Mouse (Mus musculus): ENCODE results near the gene Dagla. TPM values are rescaled to one million over a fixed set of nuclear protein-coding genes. Genes with fewer than 3 reads are reported as not detected.
A peak's percentile ranks its signal among the peaks of the same experiment; 100 is the strongest.

The Dagla gene
- polyA plus RNA-seq, 1 experiment from 2014 or later = 1.8 TPM

- DNase-seq (ENCODE audit: low spot score) (no peak), ATAC-seq (ENCODE audit: low FRiP score) (peak; percentile 38; the same call in 1 of the 2 replicates)
- Histone ChIP-seq H3K4me2 (replicated peaks; ENCODE audit: low read depth, low read length) (no peak overlapping the region; the same call in 1 of the 2 replicates), H3K27me3 (ENCODE audit: control insufficient read depth, insufficient read depth, low read length) (peaks cover 2% of the 10 kb centered on the region), H3K4me3 (ENCODE audit: low read depth, low read length) (no peak overlapping the region), H3K36me3 (ENCODE audit: control insufficient read depth, insufficient read depth, low read length) (no peaks in the 10 kb centered on the region), H3K9ac (ENCODE audit: low read depth, low read length) (no peak overlapping the region), H3K27ac (ENCODE audit: low read depth, low read length) (peak overlapping the region; percentile 53; the same call in 1 of the 2 replicates), H3K4me1 (replicated peaks; ENCODE audit: control insufficient read depth, insufficient read depth, low read length) (peaks cover 7% of the 10 kb centered on the region; the same call in 1 of the 2 replicates), H3K9me3 (ENCODE audit: control insufficient read depth, low read length) (no peaks in the 10 kb centered on the region)
- 39% methylated on average over 20 of the region's 20 CpGs for WGBS
Measured at GRCm38 (mm10) chr19:10294631-10295562, 9.8 kb downstream of the Dagla start.

- Histone ChIP-seq H3K4me2 (replicated peaks; ENCODE audit: low read depth, low read length) (no peak overlapping the region), H3K9me3 (ENCODE audit: control insufficient read depth, low read length) (no peaks in the 10 kb centered on the region), H3K4me1 (replicated peaks; ENCODE audit: control insufficient read depth, insufficient read depth, low read length) (peaks cover 7% of the 10 kb centered on the region; the same call in 1 of the 2 replicates), H3K9ac (ENCODE audit: low read depth, low read length) (no peak overlapping the region), H3K27me3 (ENCODE audit: control insufficient read depth, insufficient read depth, low read length) (peaks cover 2% of the 10 kb centered on the region), H3K4me3 (ENCODE audit: low read depth, low read length) (no peak overlapping the region), H3K36me3 (ENCODE audit: control insufficient read depth, insufficient read depth, low read length) (no peaks in the 10 kb centered on the region), H3K27ac (ENCODE audit: low read depth, low read length) (0 out of 2 replicates have a peak overlapping the region, but pooled peaks have one; percentile 53)
- ATAC-seq (ENCODE audit: low FRiP score) (no peak), DNase-seq (ENCODE audit: low spot score) (no peak)
- 81% methylated on average over 5 of the region's 5 CpGs for WGBS
Measured at GRCm38 (mm10) chr19:10293987-10294386, 10.7 kb downstream of the Dagla start.

DNA sequence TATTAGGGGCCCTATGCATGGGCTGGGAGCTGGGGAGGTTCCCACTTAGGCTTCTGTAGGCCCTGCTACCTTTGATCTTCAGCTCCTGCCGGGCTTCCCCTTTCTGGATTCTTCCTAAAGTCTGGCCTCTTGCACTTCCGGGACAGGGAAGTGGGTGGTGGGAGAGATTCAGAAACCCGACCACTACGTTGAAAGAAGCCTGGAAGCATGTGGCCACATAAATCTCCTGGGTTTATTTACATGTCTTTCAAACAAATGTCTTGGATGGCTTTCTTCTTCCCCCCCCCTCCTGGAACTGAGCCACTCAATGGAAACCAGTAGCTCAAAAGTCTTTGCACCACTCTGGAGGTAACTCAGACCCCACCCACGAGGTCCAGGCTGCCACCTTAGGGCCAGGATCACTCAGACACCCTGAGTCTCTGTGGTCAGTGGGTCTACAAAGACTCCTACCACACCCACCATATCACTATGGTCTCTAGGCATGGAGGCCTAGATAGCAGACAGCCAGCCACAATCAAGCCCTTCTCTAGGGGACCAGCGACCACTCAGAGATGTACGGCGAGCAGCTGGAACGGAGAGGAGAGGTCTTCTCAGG, 12.7 kb downstream of the Dagla start:
- H3K9ac ChIP-seq (ENCODE audit: low read depth, low read length) = no peak overlapping the region
- H3K4me3 ChIP-seq (ENCODE audit: low read depth, low read length) = no peak overlapping the region
- no peaks in the 10 kb centered on the region for H3K9me3 ChIP-seq (ENCODE audit: control insufficient read depth, low read length)
- H3K27ac ChIP-seq (ENCODE audit: low read depth, low read length) = no peak overlapping the region
- H3K4me2 ChIP-seq (replicated peaks; ENCODE audit: low read depth, low read length) = no peak overlapping the region
- ATAC-seq (ENCODE audit: low FRiP score) = no peak
- 77% methylated on average over 9 of the region's 9 CpGs for WGBS
- no peak for DNase-seq (ENCODE audit: low spot score)
- H3K36me3 ChIP-seq (ENCODE audit: control insufficient read depth, insufficient read depth, low read length) = no peaks in the 10 kb centered on the region
- H3K4me1 ChIP-seq (replicated peaks; ENCODE audit: control insufficient read depth, insufficient read depth, low read length) = peaks cover 5% of the 10 kb centered on the region; the same call in 1 of the 2 replicates
- H3K27me3 ChIP-seq (ENCODE audit: control insufficient read depth, insufficient read depth, low read length) = peaks cover 2% of the 10 kb centered on the region; the same call in 1 of the 2 replicates

DNA sequence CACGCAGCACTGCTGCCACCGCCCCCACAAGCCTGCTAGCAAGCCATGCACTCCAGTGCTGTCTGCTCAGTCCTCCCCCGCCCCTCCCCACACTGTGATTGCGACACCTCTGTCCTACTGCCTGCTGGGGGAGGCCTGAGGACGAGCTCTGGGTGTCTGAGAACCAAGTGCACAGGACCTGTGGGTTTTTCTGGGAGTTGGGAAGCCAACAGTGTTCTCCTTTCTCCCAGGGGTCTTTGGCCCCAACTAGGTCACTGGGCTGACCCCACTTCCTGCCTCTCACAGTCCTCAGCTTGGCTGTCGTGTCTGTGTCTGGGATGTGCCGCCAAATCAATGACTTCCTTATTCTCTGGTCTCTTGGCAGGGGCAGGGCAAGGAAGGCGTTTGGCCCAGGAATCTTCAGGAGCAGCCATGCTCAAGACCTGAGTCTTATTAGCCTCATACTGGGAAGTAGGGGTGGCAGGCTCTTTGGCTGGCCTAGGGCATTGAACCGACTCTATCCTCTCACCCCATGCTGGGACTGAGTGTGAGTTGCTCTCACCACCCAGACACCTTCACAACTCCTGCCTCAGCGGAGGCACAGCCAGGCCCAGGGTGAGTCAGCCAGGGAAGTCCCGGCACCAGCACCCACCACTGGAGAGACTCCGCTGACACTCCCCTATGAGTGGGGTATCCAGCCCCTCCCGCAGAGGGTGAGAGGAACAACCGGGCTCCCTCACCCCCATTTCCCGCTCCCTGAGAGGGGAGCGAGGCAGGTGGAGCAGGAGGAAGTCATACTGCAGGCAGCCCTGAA, 14.3 kb downstream of the Dagla start:
- Histone ChIP-seq H3K4me2 (replicated peaks; ENCODE audit: low read depth, low read length) (no peak overlapping the region), H3K4me3 (ENCODE audit: low read depth, low read length) (no peak overlapping the region), H3K4me1 (replicated peaks; ENCODE audit: control insufficient read depth, insufficient read depth, low read length) (peaks cover 7% of the 10 kb centered on the region; the same call in 1 of the 2 replicates), H3K27ac (ENCODE audit: low read depth, low read length) (no peak overlapping the region), H3K9me3 (ENCODE audit: control insufficient read depth, low read length) (no peaks in the 10 kb centered on the region), H3K9ac (ENCODE audit: low read depth, low read length) (no peak overlapping the region), H3K36me3 (ENCODE audit: control insufficient read depth, insufficient read depth, low read length) (no peaks in the 10 kb centered on the region), H3K27me3 (ENCODE audit: control insufficient read depth, insufficient read depth, low read length) (peaks cover 4% of the 10 kb centered on the region)
- WGBS = 73% methylated on average over 15 of the region's 16 CpGs
- DNase-seq (ENCODE audit: low spot score) = no peak
- no peak for ATAC-seq (ENCODE audit: low FRiP score)

DNA sequence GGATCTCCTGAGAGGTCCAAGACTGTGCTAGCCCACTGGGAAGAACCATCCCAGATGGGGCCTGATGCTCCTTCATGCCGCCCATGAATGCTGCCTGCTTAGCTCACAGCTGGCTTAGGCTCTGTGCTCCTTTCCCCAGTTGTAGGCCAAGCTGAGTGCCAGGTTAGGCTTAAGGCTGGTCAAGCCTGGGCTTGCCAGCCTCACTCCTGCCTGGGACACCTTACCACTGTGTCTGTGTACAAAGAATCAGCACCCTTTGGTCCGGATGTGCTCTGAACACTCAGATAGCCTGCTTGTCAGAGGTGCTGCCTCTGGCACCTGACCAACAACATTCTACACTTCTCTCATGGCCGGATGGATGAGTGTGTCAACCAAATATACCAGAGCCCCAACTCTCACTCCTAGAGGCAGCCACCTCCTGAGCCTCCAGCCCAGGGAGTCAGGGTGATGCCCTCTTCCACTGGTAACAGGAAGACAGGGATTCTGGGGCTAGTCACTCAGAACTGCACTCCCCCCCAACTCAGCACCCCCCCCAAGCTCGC, 15.0 kb downstream of the Dagla start:
- H3K9me3 ChIP-seq (ENCODE audit: control insufficient read depth, low read length) = no peaks in the 10 kb centered on the region

GRCm38 (mm10) chr19:10288125-10289040, 16.3 kb downstream of the Dagla start:
- Histone ChIP-seq H3K9me3 (ENCODE audit: control insufficient read depth, low read length) (no peaks in the 10 kb centered on the region), H3K4me1 (replicated peaks; ENCODE audit: control insufficient read depth, insufficient read depth, low read length) (0 out of 2 replicates have a peak, but pooled peaks cover 2% of the 10 kb centered on the region), H3K27ac (ENCODE audit: low read depth, low read length) (no peak overlapping the region), H3K27me3 (ENCODE audit: control insufficient read depth, insufficient read depth, low read length) (peaks cover 8% of the 10 kb centered on the region), H3K9ac (ENCODE audit: low read depth, low read length) (no peak overlapping the region), H3K4me3 (ENCODE audit: low read depth, low read length) (no peak overlapping the region), H3K4me2 (replicated peaks; ENCODE audit: low read depth, low read length) (no peak overlapping the region), H3K36me3 (ENCODE audit: control insufficient read depth, insufficient read depth, low read length) (no peaks in the 10 kb centered on the region)
- ATAC-seq (ENCODE audit: low FRiP score) = no peak
- DNase-seq (ENCODE audit: low spot score) = no peak
- 90% methylated on average over 8 of the region's 8 CpGs for WGBS

More for the DNA sequence above, 15.0 kb downstream of the Dagla start:
- H3K4me2 ChIP-seq (replicated peaks; ENCODE audit: low read depth, low read length) = no peak overlapping the region
- DNase-seq (ENCODE audit: low spot score) (no peak), ATAC-seq (ENCODE audit: low FRiP score) (no peak)
- 72% methylated on average over 4 of the region's 4 CpGs for WGBS
- H3K4me3 ChIP-seq (ENCODE audit: low read depth, low read length) = no peak overlapping the region
- no peak overlapping the region for H3K9ac ChIP-seq (ENCODE audit: low read depth, low read length)
- no peak overlapping the region for H3K27ac ChIP-seq (ENCODE audit: low read depth, low read length)
- no peaks in the 10 kb centered on the region for H3K36me3 ChIP-seq (ENCODE audit: control insufficient read depth, insufficient read depth, low read length)
- H3K4me1 ChIP-seq (replicated peaks; ENCODE audit: control insufficient read depth, insufficient read depth, low read length) = peaks cover 6% of the 10 kb centered on the region; the same call in 1 of the 2 replicates
- H3K27me3 ChIP-seq (ENCODE audit: control insufficient read depth, insufficient read depth, low read length) = peaks cover 3% of the 10 kb centered on the region; the same call in 1 of the 2 replicates

DNA sequence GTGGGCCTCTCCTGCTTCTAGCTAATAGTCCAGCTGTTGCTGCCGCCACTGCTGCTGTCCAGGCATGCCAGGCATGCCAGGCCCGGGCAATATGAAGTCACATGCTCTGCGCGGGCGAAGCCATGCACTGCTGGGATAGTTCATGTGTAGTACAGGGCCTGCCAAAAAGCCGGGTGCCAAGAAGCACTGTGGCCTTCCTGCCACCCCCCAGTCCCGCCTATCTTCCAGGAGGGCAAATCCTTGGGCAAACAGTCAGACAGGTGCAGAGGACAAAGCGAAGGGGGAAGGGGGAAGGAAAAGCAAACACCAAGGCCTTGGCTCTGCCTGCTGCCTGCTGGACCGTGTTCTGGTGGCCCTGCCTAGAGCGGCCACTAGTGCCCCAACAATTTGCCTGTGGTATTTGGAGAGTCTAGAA, 18.2 kb downstream of the Dagla start:
- Histone ChIP-seq H3K27me3 (ENCODE audit: control insufficient read depth, insufficient read depth, low read length) (peaks cover 8% of the 10 kb centered on the region), H3K4me3 (ENCODE audit: low read depth, low read length) (no peak overlapping the region), H3K9ac (ENCODE audit: low read depth, low read length) (no peak overlapping the region), H3K4me2 (replicated peaks; ENCODE audit: low read depth, low read length) (no peak overlapping the region), H3K27ac (ENCODE audit: low read depth, low read length) (no peak overlapping the region), H3K9me3 (ENCODE audit: control insufficient read depth, low read length) (no peaks in the 10 kb centered on the region), H3K4me1 (replicated peaks; ENCODE audit: control insufficient read depth, insufficient read depth, low read length) (0 out of 2 replicates have a peak, but pooled peaks cover 2% of the 10 kb centered on the region), H3K36me3 (ENCODE audit: control insufficient read depth, insufficient read depth, low read length) (no peaks in the 10 kb centered on the region)
- 82% methylated on average over 10 of the region's 10 CpGs for WGBS
- DNase-seq (ENCODE audit: low spot score) (no peak), ATAC-seq (ENCODE audit: low FRiP score) (no peak)

Measured in hindbrain, embryonic 11.5 days (tissue).